Mouse (Mus musculus): ENCODE measurements around the gene Rasl11a.

Gene Rasl11a

GRCm38 (mm10) chr5:146844945-146845365, at the start of gene Rasl11a:
Rasl11a (plus strand) TSS chr5:146845071.
- DNase-seq: peak; percentile 72

DNA sequence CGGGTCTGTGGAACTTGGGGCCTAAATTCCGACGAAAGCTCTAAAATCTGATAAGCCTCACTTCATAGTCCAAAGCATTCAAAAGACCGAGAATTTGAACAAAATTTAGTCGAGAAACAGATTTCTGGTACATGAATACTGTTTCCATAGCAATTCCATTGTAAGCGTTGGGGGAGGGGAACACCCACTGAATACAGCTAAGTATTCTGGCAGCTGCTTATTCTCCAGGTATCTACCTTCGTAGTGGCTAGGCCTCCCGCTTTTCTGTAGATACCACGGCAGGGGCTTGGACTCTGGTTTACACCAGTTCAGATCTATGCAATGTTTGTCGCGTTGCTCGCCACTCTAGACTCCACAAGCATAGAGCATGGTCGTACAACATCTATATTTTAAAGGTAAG, 49.1 kb upstream of the Rasl11a start:
- peak; percentile 67 for DNase-seq

DNA sequence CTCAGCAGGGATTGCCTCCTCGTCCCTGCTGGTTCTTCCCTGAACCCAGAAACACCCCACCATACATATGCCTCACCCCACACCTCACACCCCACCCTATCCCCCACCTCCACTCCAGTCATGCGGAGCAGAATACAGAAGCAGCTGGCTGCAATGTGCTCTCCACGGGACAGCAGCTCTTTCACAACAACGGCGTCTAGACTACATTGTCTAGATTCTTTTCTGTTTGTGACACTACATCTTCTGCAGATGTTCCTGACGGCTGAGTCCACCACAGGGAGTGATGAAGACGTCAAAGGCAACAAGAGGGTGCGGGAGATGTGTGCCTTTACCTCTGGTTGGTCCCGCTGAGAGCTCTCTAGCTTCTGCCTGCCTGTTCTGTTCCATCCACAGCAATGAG, 46.8 kb upstream of the Rasl11a start:
- DNase-seq: peak; percentile 77

GRCm38 (mm10) chr5:146806004-146806430, 38.9 kb upstream of the Rasl11a start:
- DNase-seq: peak; percentile 70

DNA sequence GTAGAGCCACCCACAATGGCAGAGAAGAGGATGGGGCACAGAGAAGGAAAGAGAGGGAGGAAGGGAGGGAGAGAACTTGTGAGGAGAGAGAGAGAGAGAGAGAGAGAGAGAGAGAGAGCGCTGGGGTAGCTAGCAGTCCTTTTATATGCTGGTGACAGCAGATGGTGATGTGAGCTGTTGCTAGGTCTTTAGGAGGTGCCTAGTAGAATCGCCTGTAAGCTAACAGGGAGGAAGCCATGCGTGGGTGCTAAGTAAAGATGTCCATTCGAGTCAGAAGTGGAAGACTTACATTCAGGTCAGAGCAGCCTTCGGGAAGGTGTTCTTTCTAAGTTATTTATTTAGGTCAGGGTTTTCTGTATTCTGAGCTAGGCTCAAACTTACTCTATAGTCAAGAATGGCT, 34.9 kb upstream of the Rasl11a start:
- peak; percentile 48 for DNase-seq

- no peak for DNase-seq
Measured at GRCm38 (mm10) chr5:146812866-146813265, 32.0 kb upstream of the Rasl11a start.

- no peak for DNase-seq
Measured at GRCm38 (mm10) chr5:146813421-146813820, 31.4 kb upstream of the Rasl11a start.

DNA sequence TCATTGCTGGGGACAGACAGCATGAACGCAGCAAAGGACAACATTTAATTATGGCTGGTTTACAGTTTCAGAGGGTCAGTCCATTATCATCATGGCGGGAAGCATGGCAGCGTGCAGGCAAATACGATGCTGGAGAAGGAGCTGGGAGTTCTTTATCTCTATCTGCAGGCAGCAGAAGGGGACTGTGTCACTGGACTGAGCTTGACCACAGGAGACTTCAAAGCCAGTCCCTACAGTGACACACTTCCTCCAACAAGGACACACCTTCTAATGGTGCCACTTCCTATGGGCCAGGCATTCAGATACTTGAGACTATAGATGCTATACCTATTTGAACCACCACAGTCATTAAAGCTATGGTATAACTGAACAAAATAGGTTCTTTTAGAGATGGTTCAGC, 29.5 kb upstream of the Rasl11a start:
- DNase-seq: no peak

- DNase-seq: no peak
Measured at GRCm38 (mm10) chr5:146817583-146817982, 27.3 kb upstream of the Rasl11a start.

DNA sequence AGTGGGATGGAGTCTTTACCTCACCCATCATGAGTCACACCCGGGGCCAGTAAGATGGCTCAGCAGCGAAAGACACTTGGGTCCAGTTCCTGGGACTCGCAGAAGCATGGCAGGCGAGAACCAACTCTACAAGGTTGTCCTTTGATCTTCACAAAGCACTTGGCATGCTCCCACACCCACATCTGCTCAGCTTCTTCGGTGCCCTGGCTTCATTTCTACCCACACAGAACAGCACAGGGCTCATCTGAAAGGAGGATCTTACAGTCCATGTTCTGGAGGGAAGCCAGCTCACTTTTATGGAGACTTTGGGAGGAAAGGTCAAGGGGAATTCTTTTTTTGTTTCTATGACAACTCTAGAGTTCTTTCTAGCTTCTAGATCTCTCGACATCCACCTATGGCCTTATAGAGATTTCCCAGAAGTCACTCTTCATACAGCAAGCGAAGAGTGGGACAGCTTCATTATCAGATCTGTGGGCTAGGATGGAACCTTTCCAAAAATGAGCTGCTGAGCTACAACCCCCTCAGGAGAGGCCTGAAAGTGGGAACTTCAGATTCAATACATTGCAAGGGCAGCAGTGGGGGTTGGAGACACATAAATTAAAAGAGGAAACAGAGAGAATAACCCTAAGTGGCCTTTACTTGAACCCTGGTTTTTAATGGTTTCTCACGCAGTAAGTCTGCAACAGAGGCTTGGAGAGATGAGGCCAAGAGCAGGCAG, 25.8 kb upstream of the Rasl11a start:
- no peak for DNase-seq

DNA sequence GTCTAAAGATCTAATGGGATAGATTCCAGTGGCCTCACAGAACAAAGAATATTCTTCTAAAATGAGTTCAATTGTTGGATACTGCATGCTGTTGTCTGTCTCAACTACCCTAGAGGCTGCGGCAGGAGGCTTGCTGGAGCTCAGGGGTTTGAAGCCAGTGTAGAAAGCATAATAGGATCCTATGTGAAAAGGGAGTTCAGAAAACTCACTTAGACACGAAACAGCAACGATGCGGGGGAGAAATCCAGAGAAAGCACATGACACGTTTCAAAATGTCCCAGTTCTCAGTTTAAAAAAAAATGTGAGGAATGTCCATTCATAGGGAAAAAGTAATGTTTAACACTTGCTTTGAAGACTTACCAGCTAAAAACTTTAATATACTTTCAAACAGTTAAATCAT, 21.9 kb upstream of the Rasl11a start:
- no peak for DNase-seq

GRCm38 (mm10) chr5:146829528-146829927, 15.3 kb upstream of the Rasl11a start:
- DNase-seq: no peak

DNA sequence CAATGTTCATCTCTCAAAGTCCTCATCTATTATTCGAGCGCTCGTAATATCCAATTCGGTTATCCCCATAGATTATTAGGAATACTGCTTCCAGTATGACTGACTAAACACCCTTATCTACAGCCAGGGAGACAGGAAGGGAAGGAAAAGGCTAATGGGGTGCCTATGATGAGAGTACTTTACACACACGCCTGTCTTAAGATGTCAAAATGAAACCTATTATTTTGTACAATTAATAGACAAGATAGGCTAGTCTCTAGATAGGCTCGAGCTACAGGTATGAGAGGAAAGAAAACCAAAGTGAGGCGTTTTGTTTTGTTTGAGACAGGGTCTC, 12.5 kb upstream of the Rasl11a start:
- no peak for DNase-seq

DNA sequence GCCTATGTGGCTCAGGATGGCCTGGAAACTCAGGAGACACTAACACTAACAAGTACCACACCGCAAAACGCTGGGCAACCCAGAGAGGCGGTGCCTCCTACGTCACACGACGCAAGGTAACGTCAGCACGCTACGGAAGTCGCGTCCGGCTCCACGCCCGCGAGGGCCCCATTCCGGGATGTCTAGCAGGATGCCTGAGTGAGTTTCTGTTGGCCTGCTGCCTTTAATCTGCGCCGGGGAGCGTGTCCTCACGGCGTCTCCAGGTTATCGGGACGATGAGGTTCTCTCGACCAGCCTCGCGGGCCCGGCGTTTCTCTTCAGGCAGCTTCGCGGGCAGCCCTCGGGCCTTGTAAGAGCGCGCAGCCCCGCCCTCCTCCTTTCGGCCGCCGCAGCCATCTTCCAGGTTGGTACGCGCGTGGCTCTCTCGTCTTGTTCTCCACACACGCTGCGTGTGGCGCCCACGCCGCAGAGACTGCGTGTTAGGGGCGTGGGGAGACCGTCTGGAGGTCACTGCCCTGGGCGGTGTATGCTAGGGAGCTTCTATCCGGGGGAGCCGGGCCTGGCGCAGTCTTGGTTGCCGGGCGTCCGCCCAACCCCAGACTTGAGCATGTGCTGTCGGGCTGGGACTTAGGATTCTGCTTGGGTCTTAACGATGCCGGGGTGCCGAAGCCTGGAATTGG, 12.0 kb upstream of the Rasl11a start, which contains the start of gene Rpl21:
TSS of gene Rpl21 (plus strand) at position 122 of the 680 bp plus-strand sequence.
- DNase-seq: peak; percentile 94

DNA sequence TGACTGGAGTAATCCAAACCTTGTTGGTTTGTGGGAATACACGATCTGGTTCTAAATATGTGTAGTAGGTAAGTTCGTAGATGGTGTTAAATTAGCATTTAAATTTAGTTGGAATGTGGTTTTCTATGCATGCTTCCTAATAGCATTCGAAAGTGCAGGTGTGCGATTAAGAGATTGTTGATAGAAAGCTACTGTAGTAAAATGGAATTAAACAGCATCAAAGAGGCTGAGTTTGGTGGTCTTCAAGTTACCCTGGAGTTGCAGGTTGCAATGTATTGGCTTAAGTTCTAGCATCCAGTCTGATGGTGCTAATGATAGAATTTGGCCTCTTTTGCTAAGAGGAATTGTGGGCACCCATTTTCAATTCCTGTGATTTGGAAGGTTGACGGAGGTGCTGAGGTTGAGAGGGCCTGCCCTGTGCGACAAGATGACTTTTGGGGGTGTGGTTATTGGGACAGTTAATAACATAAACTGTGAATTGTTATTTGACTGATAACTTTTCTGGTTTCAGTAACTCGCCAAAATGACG, 11.1 kb upstream of the Rasl11a start:
- no peak for DNase-seq

GRCm38 (mm10) chr5:146834959-146835358, 9.9 kb upstream of the Rasl11a start:
- no peak for DNase-seq

DNA sequence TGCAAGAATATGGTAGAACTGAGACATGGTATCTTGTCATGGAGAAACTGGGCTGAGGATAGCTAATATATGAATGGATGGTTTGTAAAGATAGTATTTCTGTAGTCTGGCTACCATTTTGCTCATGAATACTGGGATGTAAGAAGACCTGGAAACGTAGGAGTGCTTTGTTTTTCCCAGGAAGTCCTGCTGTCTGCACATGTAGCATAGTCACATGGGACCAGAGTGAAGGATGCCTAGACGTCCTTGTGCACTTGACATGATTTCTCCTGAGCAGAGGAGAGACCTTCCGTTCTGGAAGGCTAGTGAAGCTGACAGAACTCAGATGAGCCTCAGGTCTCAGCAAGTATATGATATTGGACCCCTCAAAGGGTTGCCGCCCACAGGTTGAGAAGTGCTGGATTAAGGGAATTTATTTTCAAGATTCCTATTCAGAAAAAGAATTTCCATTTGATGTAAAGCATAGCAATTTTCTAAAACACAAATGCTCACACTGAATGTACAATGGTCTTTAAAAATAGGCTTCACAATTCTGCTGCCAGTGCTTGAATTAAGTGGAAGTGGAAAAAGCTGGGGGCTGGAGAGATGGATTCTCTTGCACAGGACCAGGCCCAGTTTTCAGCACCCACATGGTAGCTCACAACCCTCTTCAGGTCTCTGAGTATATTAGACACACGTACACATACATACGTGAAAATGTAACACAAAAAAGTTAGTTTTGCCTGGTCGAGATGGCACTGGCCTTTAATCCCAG, 6.7 kb upstream of the Rasl11a start:
- DNase-seq: no peak

- no peak for DNase-seq
Measured at GRCm38 (mm10) chr5:146838836-146839648, 5.8 kb upstream of the Rasl11a start.

DNA sequence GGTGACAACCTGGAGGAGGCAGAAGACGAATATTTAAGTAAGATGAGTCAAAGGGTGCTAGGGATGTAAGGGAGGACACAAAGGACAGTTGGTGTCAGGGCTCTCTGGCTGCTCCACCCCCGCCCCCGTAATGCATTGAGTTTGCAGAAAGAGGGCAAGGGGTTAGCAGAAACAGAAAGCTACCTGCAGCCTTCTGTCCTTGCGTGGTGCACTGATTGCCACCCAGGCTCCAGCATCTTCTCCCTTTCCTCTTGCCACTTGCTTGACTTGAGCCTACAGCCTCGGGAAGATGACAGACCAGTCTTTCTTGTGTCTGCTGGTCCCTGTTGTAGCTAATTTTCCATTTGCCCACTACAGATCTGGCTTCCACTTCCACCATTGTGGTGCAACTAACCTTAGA, 5.1 kb upstream of the Rasl11a start:
- DNase-seq: no peak

GRCm38 (mm10) chr5:146840422-146840821, 4.4 kb upstream of the Rasl11a start:
- DNase-seq: no peak

DNA sequence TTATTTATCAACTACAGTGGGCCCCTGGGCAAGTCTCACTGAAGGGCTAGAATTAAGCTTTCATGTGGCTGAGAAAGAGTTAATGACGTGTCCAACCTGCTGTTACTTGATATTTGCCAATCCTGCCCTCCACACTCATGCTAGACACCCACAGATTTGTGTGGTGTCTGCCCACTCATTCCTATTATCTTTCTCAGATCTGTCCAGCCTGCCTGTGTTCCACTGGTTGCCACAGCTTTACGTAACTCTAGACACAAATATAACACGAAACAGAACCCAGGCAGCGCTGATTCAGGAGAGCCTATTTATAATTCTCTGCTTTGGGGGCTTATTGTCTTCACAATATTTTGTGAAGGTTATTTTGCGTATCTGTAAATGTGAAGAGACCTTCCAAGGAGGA, 3.6 kb upstream of the Rasl11a start:
- DNase-seq: peak; percentile 84

- no peak for DNase-seq
Measured at GRCm38 (mm10) chr5:146841996-146842395, 2.9 kb upstream of the Rasl11a start.

Measured in layer of hippocampus, adult 9-11 months (tissue).